In the genomic region with DNA sequence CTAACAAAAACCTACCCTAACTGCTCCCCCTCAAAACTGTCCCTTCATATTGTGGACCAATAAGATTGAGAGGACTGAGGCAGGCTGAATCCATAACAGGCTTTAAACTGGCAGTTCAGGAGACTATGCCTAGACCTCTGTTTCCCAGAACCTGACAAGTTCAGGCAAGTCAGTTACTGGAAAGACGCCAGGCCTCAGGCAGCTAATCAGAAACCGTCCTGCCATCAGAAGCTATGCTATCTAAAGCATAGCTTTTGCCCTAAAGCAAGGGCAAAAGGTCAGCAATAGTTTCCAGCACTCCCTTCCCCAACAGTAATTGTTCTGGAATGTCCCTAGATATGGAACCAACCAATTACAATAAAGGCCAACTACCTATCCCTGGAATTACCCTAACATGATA, we compare ENCODE assay signal across 14 mouse cellular contexts.
DNase-seq lines count a peak whose midpoint lies in the region.
"Had no signal": no experiment of that assay in that cellular context is flagged by ENCODE, and none has a peak within 500 bp of the region (broad histone marks: within the 10 kb centered on the region; RNA-seq: fewer than 3 reads in every experiment).

No protein-coding gene starts in this region.

- DNase-seq in embryo, embryonic 10 days (ENCODE audit: low spot score), result peak; percentile 8
- DNase-seq in embryo, embryonic 9.5 days (ENCODE audit: extremely low spot score), result no peak
- DNase-seq in retina, postnatal 1 day, result peak; percentile 0
- DNase-seq in retina, embryonic 14.5 days (ENCODE audit: low spot score), result no peak
- peak; percentile 64 for DNase-seq in ZHBTc4 (ENCODE audit: low read depth, low spot score)
- no peak for DNase-seq in right cerebral cortex, postnatal 10 days (ENCODE audit: low spot score in 2 of 2)
- DNase-seq in urinary bladder, postnatal 4 days (ENCODE audit: low spot score in 2 of 2), result no peak
- DNase-seq: adrenal gland, adult 2 months; adrenal gland, postnatal 25 days; cerebellum, adult 11 months; cerebellum, adult 8-10 months; cerebellum, postnatal 25 days; gastrocnemius, postnatal 10 days; heart, adult 18-20 months had no signal

Comparison
In these comparisons a context has a peak if more than half of its experiments do, and no peak if none do; other contexts are left out.
1. DNase-seq: peak in embryo, embryonic 10 days (single experiment), retina, postnatal 1 day (single experiment) and ZHBTc4 (single experiment); none in embryo, embryonic 9.5 days (single experiment), retina, embryonic 14.5 days (single experiment), right cerebral cortex, postnatal 10 days (0 of 2) and urinary bladder, postnatal 4 days (0 of 2).